Mouse (Mus musculus): ENCODE measurements around the gene Glt6d1.

GRCm38 (mm10) chr2:25863337-25864131 is 47.9 kb upstream of the Glt6d1 start, which contains the start of gene Kcnt1:
- TF ChIP-seq CTCF (IDR thresholded peaks at IDR 0.05; ENCODE audit: control insufficient read depth, insufficient read depth, insufficient replicate concordance, low read depth, low read length), result no peak
- no peak for TF ChIP-seq POLR2A (IDR thresholded peaks at IDR 0.05; ENCODE audit: control insufficient read depth, low read depth, low read length)
